Mouse (Mus musculus) c-Kit-positive CD71-positive TER-119-positive erythroid progenitor cells, embryonic 14.5 days (primary cell): ENCODE results near the gene Adap1.

Source experiments
- DNase-seq: peaks from one replicate; pipeline ENCODE4 v3.0.0-alpha.2; 2013; ENCODE audit warnings: low spot score

Adap1 gene

DNA sequence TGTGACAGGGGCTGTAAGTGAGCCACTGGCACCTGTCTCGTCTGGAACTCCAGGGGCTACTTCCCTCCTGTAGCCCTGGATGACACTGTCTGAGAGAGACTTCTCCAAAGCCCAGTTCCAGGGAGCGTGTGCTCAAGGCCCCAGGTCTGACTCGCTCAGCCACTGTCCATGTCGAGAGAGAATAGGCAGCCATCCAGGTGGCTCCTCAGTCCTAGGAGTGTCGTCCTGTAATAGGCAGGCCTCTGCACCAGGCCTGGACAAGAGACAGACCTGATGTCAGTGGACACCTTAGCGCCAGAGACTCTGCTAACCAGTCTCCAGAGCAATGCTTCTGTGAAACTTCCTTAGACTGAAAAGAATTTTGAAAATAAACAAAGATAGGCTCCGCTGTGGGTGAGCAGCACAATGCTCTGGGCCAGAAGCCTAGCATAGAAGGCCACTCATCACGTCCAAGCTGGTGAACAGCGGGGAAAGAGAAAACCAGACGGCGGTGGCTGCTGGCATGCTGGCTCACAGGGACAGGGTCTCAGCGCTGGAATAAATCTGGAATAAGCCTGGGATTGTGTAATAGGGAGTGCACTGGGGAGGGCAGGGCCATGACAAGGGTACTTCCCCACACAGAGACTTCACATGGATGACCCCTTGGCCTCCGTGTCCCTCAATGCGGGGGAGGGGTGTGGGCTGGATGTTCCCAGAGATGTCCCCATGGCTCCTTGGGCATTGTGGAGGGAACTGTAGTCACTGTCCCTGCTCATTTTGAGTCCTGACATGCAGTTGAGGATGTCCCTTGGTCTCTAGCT lies 39.1 kb downstream of the Adap1 start:
- DNase-seq = no peak

- DNase-seq = no peak
Measured at GRCm38 (mm10) chr5:139285383-139286067, 39.9 kb downstream of the Adap1 start.

DNA sequence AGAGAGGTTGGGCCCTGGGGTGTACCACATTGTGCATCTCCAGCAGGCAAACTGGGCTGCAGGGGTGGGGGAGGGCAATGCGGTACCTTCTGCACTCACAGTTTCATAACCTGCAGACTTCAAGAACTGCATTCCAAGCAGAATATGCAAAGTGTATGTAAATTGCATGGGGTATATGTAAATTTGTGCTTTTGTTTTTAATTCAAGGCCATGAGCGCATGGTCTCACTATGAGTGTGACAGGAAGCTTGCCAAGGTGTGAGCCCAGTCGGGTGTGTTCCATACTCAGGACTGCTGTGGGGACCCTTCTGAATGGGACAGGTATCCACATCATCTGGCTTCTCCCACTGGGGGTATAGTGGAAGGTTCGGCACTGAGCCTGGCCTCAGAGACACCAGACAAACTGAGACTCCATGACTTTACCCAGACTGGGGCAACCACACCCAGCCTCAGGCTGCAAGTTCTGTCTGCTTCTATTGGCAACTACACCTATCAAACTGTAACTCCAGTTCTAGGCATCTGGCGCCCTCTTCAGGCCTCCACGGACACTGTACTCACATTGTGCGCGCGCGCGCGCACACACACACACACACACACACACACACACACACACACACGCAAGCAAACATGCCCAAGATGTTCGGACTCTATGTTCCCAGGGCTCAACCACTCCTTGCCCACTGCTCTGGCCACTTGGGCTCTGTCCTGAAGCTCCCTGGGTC lies 41.8 kb downstream of the Adap1 start:
- no peak for DNase-seq

DNA sequence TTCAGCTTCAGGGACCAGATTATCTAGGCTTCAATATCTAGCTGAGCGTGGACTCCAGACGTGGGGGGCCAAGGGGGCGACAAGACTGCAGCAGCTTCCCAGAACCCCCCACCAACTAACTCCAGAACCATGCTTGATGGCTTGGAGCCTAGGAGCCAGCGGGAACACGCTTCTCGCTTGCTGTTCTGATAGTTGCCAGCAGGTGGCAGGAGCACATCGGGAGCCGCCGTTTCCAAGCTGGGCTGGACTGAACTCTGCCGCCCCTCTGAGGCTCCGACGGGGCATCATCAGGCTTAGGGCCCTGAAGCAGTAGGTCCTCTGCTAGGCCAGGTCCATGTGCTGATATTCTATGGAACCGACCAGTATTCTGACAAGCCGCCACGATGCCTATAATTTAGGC lies 43.2 kb downstream of the Adap1 start:
- peak; percentile 71 for DNase-seq

- no peak for DNase-seq
Measured at GRCm38 (mm10) chr5:139281373-139282112, 43.9 kb downstream of the Adap1 start.

DNA sequence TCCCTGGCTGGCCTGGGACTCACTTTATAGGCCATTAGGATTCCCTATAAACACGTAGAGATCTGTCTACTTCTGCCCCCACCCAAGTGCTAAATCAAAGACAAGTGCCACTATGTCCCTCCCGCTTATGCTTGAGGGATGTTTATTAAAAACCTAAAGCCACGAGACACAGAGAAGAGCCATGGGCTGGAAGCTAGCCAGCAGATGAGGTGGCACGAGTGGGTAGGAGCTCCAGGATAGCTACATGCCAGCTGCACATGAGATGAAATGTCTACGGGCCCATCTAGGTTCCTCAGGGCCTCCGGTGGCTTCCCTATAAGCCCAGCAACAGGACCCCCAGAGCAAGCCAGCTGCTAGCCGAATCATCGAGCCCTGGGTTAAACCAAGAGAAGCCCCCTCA lies 48.1 kb downstream of the Adap1 start:
- no peak for DNase-seq

DNA sequence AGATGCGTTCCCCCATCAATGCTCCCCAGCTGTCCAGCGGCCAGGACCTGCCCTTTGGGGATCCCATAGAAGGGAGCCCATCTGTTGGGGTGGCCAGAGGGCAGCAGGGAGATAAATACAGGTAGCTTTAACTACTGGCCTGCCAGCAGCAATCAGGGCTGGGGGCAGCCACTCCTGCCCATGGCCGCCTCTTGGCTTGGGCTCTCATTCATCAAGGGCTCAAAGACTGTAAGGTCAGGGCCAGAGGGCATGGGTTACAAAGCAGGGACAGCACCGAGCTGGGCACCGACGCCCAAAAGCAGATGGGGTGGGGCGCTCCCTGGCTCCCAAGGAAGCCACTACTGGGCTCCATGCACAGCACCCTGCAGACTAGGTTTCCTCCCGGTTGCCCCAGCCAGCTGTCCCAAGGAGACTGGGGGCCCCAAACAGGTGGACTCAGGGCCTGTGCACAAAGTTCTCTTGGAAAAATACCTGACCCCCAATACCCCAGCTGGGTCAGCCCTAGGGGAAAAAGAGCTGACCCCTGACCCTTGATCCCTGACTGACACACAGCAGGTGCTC lies 53.3 kb downstream of the Adap1 start:
- no peak for DNase-seq

DNA sequence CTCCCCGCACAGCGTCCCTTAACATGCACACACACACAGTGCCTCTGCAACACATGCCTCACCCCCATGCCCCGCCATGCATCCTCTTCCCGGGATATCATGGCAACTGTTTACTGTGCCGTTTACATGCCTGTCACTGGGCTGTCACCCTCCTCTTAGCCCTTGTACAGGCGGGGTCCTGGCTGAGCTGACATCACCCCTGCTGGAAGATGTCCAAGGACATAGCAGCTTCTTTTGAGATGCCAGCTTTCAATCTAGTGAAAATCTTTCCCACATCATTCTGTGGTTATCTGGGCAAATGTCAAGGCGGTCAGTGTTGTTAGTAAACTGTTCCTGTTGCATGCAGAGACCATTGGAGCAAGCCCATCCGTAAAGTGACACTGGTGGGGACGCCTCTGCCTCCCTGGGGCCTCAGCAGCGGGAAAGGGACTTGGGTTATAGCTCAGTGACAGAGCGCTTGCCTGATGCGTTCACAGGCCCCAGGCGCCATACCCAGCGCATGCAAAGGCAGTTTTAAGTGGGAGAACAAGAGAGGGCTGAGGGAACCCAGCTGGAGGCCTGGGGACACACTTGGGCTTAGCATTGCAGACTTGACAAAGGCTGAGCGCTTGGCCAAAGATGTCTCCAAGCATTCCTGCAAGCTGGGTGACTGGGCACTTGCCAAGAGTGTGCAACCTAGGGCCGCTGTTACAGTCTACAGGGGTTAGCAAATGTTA lies 54.5 kb downstream of the Adap1 start:
- no peak for DNase-seq

GRCm38 (mm10) chr5:139267661-139268060 lies 57.8 kb downstream of the Adap1 start:
- no peak for DNase-seq

GRCm38 (mm10) chr5:139261403-139261802 lies 64.0 kb downstream of the Adap1 start:
- DNase-seq = no peak

DNA sequence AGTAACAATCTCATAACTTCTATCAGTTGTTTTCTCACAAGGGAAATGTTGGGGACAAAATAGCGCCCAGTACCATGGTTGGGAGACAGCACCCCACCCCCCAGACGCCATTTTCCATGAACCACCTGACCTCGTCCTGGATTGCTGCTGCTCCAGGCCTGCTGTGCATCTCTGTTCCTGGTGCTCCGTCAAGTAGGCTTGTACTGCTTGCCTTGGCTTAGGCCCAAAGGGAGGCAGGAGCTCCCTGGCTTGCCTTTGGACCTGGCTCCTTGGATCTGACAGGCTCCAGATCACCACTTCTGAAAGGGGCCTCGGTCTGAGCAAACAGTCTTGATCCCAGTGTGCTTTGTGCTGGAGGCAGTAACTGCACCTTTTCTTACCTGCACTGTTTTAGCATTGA lies 65.6 kb downstream of the Adap1 start:
- no peak for DNase-seq

DNA sequence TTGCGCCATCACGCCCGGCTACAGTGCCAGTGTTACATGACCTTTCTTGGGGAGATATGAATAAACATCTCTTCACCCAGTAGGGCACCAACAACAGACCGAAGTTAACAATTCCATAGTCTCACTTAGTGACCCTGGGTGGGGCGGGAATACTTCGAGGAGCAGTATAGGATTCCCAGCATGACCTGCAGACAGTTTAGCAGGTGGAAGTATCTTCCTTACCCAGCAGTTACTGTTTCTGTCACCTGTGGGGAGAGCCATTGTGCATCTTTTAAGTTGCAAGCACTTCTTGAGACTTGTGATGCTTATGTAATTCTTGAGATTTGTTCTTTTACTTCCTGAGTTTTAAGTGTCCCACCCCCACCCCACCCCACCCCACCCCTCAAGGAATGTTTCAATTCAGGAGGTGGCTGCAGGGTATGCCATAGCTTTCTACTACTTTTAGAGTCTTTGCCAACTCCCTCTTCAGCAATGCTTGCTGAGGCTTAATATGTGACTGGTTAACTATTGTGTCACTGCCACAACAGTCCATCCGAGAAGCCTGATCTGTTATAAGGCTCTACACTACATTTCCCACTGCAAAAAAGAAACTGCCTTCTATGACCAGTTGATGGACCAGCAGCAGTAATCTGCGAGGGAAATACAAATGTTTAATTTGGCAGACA lies 66.9 kb downstream of the Adap1 start:
- no peak for DNase-seq

DNA sequence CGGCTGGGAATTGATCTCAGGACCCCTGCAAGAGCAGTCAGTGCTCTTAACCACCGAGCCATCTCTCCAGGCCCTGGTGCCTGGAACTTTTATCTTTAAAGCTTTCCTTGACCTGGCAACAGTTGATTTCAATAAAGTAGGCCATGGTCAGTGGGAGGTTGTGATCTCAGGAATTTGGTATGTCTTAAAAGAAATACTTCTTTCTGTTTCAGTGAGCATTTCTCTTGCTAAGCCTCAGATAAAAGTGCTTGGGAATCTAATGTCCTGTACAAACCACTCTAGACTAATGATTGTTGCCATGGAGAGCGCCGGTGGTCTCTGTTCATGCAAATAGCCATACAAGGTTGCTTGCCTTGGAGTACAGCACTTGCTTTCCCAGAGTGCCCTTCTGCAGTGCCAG lies 67.6 kb downstream of the Adap1 start:
- no peak for DNase-seq

GRCm38 (mm10) chr5:139257265-139257664 lies 68.2 kb downstream of the Adap1 start:
- DNase-seq = no peak

DNA sequence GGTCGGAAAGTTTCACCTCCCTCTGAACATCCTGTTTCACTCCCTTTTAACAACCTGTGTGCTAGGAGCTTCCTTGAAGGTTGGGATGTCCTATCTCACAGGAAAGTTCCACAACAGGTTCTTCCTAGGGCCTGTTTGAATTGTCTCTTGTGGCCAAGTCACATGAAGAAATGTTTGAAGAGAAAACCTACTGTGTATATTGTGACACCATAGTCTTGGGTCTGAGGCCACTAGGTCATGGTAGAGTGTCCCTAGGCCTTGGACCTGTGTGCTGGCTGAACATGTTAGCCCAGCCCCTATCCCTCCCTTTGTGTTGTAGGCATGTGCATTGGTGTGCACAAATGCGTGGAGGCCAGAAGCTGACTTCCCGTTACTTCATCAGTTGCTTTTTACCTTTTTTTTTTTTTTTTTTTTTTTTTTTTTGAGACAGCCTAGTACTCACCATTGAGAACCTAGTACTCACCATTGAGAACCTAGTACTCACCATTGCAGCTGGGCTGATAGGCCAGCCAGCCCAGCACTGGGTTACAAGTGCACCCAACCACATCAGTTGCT lies 69.1 kb downstream of the Adap1 start:
- DNase-seq = no peak

DNA sequence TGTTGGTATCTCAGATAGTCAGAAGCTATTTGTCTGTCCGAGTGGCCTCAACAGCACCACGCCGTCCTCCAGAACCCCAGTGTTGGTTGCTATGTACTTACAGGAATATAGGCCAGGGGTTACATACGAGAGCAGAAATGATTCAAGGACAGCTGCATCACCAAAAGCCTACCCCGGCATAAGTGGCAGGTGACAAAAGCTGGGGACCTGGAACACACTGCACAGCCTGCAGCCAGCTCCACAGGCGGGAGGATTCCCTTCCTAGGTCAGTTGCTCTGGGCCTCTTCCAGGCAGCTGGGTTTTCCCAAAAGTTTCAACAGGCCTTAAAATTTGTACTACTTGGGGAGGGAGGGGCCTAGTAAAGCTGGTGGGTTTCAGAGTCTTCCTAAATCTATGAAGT lies 69.6 kb downstream of the Adap1 start:
- no peak for DNase-seq

GRCm38 (mm10) chr5:139254938-139255337 lies 70.5 kb downstream of the Adap1 start:
- no peak for DNase-seq

DNA sequence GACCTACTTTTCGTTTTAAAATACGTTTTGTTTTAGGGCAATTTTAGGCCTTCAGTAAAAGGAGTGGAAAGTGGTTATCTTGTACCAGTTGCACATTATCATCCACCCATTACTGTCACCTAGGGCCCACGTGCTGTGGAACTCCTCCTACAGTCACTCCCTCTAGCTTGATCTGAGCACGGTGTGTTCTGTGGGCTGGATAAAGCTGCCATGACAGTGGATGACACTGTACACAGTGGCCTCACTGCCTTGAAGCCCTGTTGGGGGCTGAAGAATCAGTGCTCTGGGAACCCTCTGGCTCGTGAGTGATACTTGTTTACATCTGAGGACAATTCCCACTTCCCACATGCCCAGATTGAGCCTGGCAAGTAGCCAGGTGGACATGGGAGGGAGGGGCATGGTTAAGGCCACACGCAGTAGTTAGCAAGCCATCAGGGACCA lies 72.1 kb downstream of the Adap1 start:
- peak; percentile 69 for DNase-seq

DNA sequence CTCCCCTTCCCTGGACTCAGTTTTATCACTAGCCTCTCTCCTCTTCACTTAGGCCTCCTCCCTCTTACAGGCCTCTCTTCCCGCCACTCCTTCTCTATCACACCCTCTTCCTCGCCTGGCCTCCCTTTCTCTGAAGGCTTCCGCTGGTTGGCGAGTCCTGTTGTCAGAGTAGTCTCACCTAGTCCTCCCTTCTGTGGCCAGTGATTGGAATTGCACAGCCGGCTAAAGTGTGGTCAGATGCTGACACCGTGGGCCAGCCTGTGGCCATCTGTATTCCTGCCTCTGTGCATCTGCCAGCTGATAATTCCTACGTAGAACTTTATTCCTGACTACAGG lies 72.5 kb downstream of the Adap1 start:
- DNase-seq = no peak

DNA sequence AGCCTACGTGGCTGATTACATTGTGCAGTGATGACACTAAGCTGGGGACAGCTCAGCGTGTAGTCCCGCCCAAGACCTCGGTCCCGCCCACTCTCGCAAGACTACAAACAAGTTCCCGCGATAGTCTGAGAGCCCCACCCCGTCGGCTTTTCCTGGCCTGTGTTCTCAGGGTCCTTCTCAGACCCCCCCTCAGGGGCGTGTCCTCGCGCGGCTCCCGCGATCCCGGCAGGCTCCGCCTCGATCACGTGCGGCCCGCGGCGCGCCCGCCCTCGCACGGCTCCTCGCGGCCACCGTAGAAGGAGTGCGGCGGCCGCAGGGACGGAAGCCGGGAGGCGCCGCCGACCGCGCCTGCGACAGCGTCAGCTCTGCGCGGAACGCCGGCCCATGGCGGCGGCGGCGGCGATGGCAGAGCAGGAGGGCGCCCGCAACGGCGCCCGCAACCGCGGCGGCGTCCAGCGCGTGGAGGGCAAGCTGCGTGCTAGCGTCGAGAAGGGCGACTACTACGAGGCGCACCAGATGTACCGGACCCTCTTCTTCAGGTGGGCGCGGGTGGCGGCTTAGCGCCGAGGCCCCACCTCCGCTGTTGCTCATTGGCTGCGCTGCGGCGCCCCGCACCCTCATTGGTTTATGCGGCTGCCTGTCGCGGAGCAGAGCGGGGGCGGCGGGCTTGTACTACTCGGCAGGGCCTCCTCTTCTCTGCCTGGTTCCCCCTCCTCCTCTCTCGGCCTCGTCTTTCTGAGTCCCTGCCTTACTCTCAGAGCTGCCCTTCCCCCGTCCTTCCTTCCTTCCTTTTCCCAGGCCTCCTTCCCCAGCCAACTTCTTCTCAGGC lies 73.1 kb downstream of the Adap1 start, which contains the start of gene Get4:
Gene Get4 (plus strand): TSS at position 244 of the 829 bp plus-strand sequence.
- DNase-seq = peak; percentile 98
